Mouse (Mus musculus) heart, adult 18-20 months (tissue): ENCODE data around the gene Nxph3. TPM values are rescaled to one million over a fixed set of nuclear protein-coding genes. Genes with fewer than 3 reads are reported as not detected.
A peak's percentile ranks its signal among the peaks of the same experiment; 100 is the strongest.

Experiments
- DNase-seq, 2 experiments: peaks; one replicate each; pipeline ENCODE4 v3.0.0; 2021 to 2022; ENCODE audit warnings: mixed read lengths in 1 of 2
- long read RNA-seq, 2 experiments: library from polyadenylated mRNA; stranded (forward); transcript quantifications; one replicate each; pipeline ENCODE4 v2.0.0; 2021
- total RNA-seq, 2 experiments: library from RNA; stranded (reverse); gene quantifications; 2 replicates each; pipeline ENCODE4 v1.2.3; 2021

Gene Nxph3
- under 1 TPM; 0.47 to 0.64 TPM for total RNA-seq
- long read RNA-seq, experiment 1, partial matches to known transcripts: 0 of 1 reads
- long read RNA-seq, experiment 1, other reads (novel, unspliced or antisense): 1 of 1 reads
- long read RNA-seq, experiment 2: 0 reads

DNA sequence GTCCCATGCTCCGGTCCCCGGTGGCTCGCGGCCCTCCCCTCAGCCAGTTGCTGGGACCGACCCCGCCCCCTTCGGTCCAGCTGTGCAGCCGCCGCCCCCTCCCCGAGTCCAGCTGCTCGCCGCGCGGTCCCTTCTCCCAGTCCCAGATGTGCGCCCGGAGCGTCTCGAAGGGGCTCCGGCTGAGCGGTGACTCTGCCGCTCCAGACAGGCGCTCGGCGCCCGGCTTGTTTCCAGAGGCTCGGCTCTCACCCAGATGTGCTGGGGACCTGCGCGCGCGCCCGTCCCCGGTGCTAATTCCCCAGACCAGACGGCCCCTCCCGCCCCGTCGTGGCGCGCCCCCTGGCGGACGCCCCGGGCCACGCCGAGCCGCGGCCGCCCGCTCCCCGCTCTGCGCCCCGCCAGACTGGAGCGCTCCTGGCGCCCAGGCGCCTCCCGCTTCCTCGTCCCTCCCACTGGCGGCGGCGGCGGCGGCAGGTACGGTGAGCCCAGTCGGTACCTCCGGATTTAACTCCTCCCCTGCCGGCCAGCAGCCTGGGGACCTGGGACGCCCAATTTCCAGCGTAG, at the start of gene Nxph3:
Gene Nxph3 (minus strand): TSS at position 273 of the 564 bp plus-strand sequence.
- DNase-seq: peak; percentile 73 to 76

DNA sequence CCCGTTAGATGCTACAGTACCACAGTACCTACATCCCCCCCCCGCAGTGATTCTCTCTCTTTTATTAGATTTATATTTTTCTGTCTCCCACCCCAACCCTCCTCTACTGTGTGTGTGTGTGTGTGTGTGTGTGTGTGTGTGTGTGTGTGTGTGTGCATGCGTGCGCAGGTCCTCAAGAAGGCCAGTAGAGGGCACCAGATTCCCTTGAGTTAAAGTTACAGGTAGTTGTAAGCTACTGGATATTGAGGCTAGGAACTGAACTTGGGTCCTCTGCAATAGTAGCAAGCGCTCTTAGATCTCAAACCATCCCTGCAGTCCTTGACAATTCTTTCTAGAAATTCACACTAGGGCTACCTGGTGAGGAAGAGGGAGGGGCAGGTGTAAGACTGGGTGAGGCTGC, 49.5 kb upstream of the Nxph3 start:
- no peak for DNase-seq

- peak in 1 of 2 experiments; percentile 36 for DNase-seq
These were observed 46.4 kb upstream of the Nxph3 start for GRCm38 (mm10) chr11:95560773-95561172.

- no peak for DNase-seq
These were observed 45.4 kb upstream of the Nxph3 start for GRCm38 (mm10) chr11:95559761-95560160.

- DNase-seq: peak; percentile 28 to 30
These were observed 43.3 kb upstream of the Nxph3 start for GRCm38 (mm10) chr11:95557719-95558118.

DNA sequence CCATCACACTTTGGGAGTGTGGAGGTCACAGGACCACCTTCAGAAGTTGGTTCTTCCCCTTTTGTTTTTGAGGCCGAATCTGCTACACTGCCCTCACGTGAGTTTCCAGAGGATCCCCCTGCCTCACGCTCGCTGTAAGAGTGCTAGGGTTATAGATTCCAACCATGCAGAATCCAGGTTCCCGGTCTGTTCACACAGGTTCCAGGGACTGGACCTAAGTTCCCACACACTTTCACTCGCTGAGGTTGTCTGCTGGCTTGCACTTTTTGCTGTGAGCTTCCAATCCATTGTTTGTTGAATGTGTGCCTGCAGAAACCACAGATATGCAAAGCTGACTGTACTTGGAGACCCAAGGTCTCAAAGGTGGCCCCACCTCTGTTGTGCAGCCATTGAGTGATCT, 42.7 kb upstream of the Nxph3 start:
- DNase-seq: no peak

DNA sequence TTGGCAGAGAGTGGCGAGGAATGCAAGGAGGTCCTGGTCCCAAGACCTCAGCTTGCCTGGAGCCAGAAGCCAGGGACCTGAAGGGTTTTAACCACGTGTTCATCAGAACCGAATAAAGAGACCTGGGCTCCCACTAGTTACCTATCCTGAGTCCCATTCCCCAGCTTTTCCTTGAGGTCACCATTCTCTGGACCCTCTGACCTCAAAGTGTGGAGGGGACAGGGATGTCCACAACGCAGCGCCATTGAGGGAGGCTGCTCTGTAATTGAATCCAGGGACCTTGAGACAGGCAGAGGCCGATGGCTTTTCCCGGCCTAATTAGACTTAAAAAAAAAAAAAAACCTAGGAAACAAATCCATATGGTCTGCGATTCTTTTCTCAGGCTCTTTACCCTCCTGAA, 40.9 kb upstream of the Nxph3 start:
- DNase-seq: no peak

DNA sequence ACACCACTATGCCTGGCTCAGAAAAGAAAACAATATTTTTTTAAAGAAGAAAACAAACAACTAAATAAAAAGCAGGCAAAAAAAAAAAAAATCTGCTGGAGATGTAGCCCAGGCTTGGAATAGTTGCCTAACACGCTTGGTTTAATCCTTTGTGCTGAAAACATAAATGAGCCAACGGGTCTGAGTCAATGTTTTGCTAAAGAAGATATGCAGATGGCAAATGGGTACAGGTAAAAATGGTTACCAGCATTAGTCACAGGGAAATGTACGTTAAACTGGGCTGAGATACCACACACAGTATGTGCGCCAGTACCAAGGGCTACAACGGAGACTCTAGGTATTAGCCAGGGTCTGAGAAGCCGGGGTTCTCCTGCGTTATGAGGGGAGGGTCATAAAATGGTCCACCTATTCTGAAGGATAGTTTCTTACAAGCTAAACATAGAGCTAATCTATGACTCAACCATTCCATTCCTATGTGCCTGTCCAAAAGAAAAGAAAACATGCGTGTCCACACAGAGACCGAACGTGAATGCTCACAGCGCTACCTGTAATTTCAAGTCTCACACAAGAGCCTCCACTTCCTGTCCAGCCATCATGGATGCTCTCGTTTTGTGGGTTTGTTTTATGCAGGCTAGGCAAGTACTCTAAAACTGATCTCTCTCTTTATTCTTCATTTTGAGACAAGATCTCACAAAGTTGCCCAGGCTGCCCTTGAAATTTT, 36.1 kb upstream of the Nxph3 start:
- DNase-seq: no peak

GRCm38 (mm10) chr11:95546021-95546782, 31.8 kb upstream of the Nxph3 start:
- DNase-seq: no peak

DNA sequence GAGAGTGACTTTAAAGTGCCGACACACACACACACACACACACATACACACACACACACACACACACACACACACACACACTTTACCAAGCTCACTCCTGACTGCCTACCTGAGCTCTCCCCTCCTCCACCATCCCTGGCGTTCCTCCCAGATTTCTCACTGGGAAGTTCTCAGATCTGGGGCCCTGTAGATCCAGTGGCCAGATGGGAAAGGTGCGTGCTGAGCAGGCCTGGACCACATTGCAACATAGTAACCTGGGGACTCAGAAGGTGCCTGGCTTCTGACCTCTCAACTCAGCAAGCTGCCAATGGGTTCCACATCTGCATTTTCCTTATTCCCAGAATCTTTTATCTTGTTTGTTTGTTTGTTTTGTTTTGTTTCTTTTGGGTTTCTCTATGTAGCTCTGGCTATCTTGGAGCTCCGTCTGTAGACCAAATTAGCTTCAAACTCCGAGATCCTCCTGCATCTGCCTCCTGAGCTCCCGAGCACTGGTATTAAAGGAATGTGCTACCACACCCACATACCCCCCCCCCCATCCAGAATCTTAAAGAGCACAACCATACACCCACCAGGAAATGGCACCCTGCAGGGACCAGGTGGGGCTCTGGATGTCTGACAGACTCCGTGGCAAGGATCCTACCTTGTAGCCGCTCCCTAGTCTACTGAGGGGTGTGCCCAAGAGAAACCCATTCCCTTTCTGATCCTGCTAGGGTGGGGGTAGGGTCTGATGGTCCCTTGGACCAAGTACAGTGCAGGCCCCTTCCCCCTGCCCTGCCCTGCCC, 30.4 kb upstream of the Nxph3 start:
- DNase-seq: no peak

- no peak for DNase-seq
These were observed 26.4 kb upstream of the Nxph3 start for GRCm38 (mm10) chr11:95540637-95541385.

DNA sequence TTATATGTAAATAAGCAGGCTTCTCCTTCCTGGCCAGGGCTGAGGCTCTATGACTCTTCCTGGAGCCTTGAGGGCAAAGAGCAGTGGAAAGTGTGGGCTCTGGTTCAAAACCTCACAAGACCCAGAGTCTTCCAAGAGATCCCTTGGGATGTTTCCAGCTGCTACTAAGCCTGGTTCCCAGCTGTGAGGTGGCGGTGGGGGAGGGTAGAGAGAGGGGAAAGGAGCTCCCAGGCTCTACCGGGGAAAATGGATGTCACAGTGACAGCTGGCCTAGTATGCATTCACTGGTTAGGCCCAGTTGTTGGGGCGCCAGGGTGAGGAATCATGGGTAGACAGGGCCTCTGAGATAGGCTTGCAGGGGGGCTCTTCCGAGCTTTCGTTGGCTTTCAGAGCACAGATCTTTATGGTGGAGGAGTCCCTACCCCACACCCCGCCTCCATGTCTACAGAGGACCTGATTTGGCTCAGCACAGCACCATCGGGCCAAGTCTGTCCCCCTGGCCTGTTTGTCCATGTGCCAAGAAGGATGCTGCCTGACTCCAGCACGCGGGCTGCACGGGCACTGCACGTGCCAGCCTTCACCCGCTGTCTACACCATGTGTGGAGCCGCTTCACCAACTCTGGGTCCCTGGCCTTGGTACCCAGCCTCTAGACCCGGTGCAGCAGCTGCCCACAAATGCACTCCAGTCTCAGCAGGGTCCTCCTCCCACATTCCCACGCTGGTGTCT, 24.2 kb upstream of the Nxph3 start:
- DNase-seq: peak in 1 of 2 experiments; percentile 44

- peak; percentile 83 to 94 for DNase-seq
These were observed 19.3 kb upstream of the Nxph3 start for GRCm38 (mm10) chr11:95533484-95534160.

DNA sequence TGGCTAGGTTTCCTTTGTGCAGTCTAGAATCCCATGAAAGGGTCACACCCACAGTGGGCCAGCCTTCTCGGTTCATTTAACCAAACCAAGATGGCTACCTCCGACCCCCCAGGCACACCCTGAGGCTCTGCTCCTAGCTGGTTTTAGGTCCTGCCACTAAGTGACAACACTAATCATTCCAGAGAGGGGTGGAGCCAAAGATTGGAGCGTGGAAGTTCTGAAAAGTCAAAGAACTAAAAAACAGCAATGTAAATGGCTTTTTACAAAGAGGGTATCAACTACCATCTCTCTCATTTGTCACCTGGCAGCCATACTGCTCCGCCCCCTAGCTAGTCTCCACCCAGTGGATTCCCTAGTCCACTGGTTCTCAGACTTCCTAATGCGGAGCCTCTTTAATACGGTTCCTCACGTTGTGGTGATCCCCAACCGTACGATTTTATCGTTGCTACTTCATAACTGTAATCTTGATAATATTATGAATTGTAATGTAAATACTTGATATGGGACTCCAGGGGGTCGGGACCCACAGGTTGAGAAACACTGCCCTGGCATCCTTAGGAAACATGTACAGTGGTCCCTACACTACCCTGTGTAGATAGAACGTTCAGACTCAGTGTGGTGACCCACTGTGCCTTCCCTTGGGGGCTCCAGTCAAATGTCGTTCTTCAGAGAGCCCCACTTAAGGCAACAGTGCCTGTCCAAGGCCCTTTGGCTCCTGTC, 18.1 kb upstream of the Nxph3 start:
- DNase-seq: no peak

DNA sequence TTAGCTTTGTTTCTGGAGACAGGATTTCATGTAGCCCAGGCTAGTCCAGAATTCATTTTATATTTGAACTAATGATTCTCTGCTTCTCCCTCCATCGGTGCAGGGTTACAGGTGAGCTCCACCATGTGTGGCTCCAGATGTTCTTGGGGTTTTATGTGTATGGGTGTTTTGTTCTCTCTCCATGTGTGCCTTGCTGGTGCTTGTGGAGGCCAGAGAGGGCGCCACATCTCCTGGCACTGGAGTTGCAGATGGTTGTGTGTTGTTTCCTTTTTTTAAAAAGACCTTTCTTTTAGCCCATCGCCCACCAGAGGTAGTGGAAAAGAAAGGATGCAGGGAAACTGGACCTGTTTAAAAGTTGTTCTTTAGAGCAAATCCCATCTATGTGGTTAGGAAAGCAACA, 13.9 kb upstream of the Nxph3 start:
- no peak for DNase-seq

DNA sequence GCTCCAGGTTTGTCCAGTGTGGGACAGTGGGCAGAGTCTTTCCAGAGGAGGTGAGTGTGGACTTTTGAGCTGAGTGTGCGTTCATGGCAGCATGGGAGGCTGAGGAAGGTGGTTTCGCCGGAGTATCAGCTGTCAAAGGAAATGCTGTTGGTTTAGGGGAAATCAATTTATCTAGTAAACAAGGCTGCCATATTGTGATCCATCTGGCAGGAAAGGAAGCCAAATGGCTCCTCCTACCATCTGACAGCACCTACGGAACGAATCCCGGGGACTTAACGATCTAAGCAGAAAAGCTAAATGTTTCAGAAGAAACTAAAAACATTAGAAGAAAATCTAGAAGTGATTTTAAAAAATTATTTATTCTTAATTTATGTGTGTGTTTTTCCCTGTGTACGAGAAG, 12.9 kb upstream of the Nxph3 start:
- DNase-seq: no peak

- peak; percentile 72 to 86 for DNase-seq
These were observed 7.2 kb upstream of the Nxph3 start for GRCm38 (mm10) chr11:95521563-95521962.

- peak; percentile 83 to 90 for DNase-seq
These were observed 6.2 kb upstream of the Nxph3 start for GRCm38 (mm10) chr11:95520456-95521072.

DNA sequence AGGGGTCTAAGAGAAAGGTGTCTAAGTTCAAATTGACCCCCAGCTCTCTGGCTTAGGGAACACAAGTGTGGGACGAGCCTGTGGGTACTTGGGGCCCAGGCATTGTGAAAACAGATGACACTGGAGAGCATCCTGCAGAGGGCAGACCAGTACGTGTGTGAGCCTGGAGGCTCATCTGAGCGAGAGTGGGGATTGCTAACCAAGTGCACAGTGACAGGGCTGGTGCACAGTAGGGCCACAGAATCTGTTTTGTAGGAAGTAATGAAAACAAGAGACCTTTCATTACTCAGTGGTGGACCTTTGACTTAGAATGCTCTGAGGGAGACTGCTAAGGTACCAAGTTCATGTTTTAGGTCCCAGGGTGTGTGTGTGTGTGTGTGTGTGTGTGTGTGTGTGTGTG, 5.6 kb upstream of the Nxph3 start:
- DNase-seq: no peak
